Mouse (Mus musculus) left cerebral cortex, postnatal 14 days (tissue): ENCODE measurements around the gene Lime1. TPM values are rescaled to one million over a fixed set of nuclear protein-coding genes. Genes with fewer than 3 reads are reported as not detected.

Experiments
- DNase-seq, 2 experiments: peaks; one replicate each; pipeline ENCODE4 v3.0.0; 2021 to 2022; ENCODE audit warnings: low spot score in 2 of 2, mixed read lengths in 1 of 2
- intact Hi-C: fragments of 180-260 bp; cut with DNase I; formaldehyde crosslinking; loops from one replicate; pipeline ENCODE4 v1.15.1; 2025
- long read RNA-seq, 2 experiments: library from polyadenylated mRNA; stranded (forward); transcript quantifications; one replicate each; pipeline ENCODE4 v2.0.0; 2021
- total RNA-seq, 2 experiments: library from RNA; stranded (reverse); gene quantifications; 2 replicates each; pipeline ENCODE4 v1.2.3; 2021

The Lime1 gene
- 10 to 100 TPM; 31.3 to 35.1 TPM for total RNA-seq
- long read RNA-seq, experiment 1, partial matches to known transcripts: 0 of 4 reads
- long read RNA-seq, experiment 1, other reads (novel, unspliced or antisense): 1 of 4 reads
- long read RNA-seq, experiment 2, partial matches to known transcripts: 0 of 2 reads
- long read RNA-seq, experiment 2, other reads (novel, unspliced or antisense): 1 of 2 reads

DNA sequence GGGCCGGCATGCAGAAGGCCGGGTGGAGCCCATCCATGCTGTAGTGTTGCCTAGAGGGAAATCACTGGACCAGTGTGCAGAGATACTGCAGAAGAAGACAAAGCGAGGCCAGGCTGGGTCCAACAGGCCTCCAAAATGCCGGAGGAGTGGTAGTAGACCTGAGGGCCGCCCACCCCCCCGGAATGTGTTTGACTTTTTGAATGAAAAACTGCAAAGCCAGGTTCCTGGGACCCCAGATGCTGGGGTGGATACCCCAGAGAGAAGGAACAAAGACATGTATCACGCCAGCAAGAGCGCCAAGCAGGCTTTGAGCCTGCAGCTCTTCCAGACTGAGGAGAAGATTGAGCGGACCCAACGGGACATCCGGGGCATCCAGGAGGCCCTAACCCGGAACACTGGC, at the start of gene Lime1:
Lime1 (plus strand) TSS at position 301 of the 400 bp plus-strand sequence.
- no peak for DNase-seq
- intact Hi-C loops: no loop called here

DNA sequence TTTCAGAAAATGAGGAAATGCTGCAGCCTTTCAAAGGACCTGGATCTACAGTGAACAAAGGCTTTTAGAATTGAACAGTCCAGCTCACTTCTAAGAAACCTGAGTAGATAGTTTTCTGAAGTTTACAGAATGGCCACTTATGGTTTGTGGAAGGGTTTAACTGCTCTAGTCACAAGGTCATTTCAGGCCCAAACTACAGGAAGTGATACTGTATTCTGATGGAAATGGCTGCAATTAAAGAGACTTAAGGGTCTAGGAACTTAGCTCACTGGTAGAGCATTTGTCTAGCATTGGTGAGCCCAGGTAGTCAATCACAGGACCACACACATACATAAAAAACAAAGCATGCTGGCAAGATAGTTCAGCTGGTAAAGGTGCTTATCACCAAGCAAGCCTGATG, 47.3 kb upstream of the Lime1 start:
- no peak for DNase-seq
- intact Hi-C loops: no loop called here

DNA sequence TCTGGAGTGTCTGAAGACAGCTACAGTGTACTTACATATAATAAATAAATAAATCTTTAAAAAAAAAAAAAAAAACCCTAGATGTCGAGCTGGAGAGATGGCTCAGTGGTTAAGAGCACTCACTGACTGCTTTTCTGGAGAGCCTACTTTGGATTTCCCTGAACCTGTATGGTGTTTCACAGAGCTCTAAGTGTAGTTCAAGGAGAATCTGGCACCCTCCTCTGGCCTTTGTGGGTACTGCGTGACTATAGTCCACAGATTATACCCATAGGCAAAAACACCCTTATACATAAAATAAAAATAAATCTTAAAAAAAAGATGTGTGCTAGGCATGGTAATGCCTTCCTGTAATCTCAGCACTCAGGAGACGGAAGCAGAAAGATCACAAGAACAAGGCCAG, 45.9 kb upstream of the Lime1 start:
- intact Hi-C loops: loop anchor here (1.0 kb wide), 1 partner anchor 148 kb away; no protein-coding TSS in a partner anchor
- DNase-seq: peak; percentile 83 to 88

DNA sequence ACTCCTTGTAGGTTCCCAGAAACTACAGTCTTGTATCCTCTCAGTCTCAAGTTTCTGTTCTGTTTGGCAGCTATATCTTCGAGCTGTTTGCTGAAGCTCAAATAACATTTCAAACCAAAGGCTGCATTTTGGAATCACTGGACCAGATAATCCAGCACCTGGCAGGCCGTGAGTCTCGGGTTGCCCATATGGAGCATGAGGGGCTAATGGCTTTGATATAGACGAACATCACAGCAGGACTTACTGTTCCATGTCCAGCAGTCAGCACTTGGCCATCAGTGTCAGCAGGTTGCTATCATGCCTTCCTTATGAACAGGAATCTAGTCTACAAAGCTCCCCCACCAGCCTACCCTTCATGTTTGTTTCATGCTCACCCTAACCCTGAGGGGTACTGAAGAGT, 39.5 kb upstream of the Lime1 start:
- intact Hi-C loops: no loop called here
- DNase-seq: no peak

DNA sequence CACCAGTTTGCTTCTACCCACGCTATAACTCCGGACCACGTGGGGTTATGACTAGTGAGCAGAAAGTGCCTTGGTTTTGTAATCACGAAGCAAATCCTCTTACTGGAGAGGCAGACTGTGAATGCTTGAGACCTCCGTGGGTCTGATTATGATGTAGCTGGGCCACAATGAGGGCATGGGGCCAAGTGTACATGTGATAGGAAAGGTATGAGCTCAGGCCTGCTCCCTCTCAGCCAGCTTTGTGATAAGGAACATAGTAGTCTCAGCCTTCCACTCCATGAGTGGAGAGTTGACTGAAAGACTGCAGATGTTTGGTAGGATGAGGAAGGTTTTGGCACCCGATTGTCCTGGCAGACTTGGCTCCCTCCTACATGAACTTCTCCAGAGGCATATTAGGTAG, 37.1 kb upstream of the Lime1 start:
- intact Hi-C loops: no loop called here
- DNase-seq: no peak

DNA sequence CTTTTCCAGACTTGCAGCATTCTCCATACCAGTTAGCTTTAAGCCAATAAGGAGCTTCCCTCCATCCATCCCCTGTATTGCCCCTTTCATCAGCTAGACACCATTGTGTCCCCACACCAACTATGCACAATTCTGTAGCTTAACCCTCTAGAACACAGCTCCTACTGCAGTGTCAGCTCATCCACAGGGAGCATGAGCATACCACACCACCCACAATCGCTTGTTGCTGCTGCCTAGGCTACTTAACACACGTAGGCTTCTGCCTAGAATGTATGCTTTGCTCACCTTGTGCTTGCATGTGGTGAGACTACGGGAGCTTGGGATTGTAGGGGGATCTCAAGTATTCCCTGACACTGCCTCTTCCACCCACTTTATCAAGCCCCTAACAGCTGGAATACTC, 23.1 kb upstream of the Lime1 start:
- no peak for DNase-seq
- intact Hi-C loops: no loop called here

DNA sequence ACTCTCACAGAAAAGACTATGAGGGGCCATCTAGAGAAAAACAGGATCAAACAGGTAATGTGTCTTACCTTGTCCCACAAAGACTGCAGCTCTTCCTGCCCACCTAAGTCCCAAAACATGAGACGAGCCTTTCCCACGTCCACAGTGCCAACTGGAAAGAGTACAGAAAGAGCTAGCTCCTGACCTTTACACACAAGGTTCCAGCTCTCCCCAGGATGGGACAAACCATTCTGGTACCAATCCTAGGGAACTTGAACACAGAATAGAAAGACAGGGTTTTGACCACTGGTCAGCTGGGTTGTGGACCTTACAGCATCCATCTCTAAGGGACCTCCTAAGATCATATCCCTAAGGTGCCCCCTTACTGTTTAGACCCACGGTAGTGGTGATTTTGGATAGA, 15.9 kb upstream of the Lime1 start:
- intact Hi-C loops: loop anchor here (5.0 kb wide), 1 partner anchor 42 kb away; no protein-coding TSS in a partner anchor
- DNase-seq: no peak

DNA sequence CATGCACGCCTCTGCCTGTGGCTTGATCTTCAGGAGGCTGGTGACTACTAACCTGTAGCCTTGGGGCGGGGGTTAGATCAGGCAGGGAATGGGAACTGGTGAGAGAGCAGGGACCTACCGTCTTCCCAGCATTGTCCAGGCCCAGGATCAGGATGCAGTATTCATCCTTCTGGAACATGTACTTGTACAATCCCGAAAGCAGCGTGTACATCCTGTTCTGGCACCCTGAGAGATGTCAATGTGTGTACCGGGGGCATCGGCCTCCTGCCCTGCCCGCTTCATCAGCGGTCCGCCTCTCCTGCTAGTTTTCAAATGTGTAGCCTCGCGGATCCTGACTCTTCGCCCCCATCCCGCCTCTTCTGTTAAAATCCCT, 15.4 kb upstream of the Lime1 start:
- intact Hi-C loops: loop anchor here (5.0 kb wide), 1 partner anchor 42 kb away; no protein-coding TSS in a partner anchor
- DNase-seq: no peak

DNA sequence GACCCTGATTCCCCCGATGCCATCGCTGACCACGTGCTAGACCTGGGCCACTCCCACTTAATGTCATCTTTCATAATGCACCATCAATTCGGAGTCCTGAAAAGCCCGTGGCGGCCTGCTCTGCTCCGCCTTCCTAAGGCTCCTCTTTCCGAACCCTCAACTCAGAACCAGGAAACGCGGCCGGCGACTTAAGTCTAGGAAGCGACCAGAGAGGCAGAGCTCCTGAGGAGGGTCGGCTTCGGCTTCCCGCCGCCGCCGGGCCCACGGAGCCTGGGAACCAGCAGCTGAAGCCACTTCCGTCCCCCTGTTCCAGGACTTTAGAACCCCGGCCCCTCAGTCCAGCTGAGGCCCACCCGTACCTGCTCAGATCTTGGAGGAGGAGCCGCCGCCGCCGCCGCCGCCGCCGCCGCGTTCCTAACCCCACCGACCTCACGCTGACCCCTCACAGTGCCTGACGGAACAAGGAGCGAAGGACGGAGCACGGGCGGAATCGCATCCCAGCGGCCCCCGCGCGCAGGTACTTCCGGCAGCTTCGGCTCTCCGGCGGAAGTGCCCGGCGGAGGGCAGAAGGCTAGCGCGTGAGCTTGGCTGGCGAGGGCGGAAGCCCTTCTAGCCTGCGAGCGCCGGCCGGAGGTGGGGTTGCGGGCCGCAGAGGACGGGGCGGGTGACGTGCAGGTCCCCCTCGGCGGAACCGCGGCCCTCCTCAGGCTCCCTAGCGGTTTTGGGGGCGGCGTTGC, 14.8 kb upstream of the Lime1 start, which contains the start of the genes Zgpat and Arfrp1:
Zgpat (plus strand) TSS at position 69 of the 737 bp plus-strand sequence.
Arfrp1 (minus strand) TSS at position 545 of the 737 bp plus-strand sequence.
- peak; percentile 77 to 89 for DNase-seq
- intact Hi-C loops: loop anchor here (5.0 kb wide), 1 partner anchor 43 kb away; no protein-coding TSS in a partner anchor

DNA sequence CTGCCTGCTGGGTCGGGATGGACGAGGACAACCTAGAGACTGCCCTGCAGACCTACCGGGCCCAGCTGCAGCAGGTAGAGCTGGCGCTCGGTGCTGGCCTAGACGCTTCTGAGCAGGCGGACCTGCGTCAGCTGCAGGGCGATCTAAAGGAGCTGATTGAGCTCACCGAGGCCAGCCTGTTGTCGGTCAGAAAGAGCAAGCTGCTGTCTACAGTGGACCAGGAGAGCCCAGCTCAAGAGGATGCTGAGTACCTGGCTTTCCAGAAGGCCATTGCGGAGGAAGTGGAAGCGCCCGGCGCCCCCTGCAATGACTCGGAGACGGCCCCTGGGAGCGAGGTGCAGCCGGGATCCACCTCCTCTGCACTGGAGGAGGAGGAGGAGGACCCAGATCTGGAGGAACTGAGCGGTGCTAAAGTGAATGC, 14.2 kb upstream of the Lime1 start:
- intact Hi-C loops: no loop called here
- DNase-seq: no peak

DNA sequence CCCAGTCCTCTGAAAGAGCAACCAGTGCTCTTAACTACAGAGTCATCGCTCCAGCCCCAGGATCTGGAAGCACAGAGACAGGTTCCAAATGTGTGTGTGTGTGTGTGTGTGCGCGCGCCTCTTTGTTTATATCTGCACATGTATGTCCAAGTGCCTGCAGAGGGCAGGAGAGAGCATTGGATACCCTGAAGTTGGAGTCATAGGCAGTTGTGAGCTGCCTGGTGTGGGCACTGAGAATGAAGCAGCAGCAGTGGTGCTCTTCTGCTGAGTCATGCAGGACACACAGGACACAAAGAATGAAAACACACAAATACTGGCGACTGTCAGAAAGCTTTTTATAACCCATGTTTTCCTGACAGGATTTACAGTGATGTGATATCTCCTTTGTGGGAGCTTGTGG, 9.9 kb upstream of the Lime1 start:
- intact Hi-C loops: no loop called here
- DNase-seq: no peak

- DNase-seq: peak in 1 of 2 experiments; percentile 57
- intact Hi-C loops: no loop called here
Observed at GRCm38 (mm10) chr2:181375787-181376186, 4.1 kb upstream of the Lime1 start.

DNA sequence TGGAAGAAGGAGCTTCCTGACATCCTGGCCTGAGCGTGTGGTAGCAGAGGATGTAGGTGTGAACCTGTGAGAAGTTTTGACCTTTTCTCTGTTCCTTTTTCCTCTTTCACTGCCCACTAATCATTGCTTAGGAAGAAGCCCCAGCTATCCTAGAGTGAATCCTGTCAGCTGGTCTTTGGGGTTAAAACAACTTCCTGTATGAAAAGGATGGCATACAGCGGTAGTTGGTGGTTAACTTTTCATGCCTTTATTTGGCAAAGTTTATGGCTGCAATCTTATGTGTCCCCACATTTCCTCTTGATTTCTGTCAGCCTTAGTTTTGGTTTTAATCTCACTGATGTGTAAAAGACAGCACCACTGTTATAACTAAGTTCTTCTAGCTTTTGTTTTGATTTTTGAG, 2.6 kb upstream of the Lime1 start:
- no peak for DNase-seq
- intact Hi-C loops: no loop called here

- no peak for DNase-seq
- intact Hi-C loops: no loop called here
Observed at GRCm38 (mm10) chr2:181378701-181379100, 1.2 kb upstream of the Lime1 start.

DNA sequence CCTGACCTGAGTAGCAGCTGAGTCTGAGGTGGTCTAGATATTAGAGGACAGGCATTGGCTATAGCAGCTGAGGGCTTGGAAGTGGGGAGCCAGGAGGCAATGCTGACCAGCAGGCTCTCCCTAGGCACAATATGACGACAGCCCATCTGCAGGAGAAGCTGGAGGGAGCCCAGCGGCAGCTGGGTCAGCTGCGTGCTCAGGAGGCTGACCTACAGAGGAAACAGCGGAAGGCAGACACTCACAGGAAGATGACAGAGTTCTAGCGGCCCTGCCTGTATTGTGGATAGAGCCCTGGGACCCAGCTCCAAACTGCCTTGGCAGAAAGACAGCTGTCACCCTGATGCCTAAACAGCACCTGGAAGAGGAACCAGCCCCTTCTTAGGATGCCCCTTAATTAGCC, 373 bp downstream of the Lime1 start:
- DNase-seq: no peak
- intact Hi-C loops: no loop called here

DNA sequence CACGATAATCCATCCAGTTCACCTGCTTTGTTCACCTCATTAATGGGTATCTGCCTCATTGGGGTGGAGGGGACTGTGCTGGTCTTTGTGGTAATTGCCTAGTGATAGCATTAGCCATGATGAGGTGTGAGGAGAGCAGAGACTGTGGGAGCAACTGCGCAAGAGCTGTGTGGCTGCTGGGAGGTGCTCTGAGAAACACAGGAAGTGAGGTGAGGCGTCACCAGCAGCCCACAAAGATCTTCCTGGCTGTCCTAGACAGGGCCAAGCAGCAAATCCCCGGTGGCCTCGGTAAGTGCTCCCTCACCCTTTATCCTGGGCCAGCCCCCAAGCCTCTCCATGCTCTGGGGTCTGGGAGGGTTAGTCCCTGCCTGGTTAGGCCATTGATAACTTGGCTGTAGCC, 1.2 kb downstream of the Lime1 start:
- intact Hi-C loops: no loop called here
- DNase-seq: no peak

GRCm38 (mm10) chr2:181381631-181382306, 1.9 kb downstream of the Lime1 start:
- DNase-seq: no peak
- intact Hi-C loops: no loop called here

DNA sequence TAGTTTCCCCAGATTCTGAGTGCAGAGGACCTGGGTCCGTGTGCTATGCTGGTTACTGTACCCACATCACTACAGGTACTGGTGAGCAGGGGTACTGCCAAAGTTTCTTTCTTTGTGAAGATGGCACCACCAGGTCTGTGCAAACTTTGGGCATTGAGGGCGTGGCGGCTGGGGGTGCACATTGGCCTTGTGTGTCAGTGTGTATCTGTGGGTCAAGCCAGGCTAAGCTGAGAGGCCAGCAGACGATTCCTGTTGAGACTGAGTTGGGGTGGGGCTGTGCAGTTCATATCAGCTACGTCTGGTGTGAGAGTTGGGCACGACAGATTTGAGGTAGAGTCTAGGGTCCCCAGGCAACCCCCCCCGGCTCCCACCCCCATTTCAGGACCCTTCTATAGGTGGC, 4.6 kb downstream of the Lime1 start:
- no peak for DNase-seq
- intact Hi-C loops: no loop called here

DNA sequence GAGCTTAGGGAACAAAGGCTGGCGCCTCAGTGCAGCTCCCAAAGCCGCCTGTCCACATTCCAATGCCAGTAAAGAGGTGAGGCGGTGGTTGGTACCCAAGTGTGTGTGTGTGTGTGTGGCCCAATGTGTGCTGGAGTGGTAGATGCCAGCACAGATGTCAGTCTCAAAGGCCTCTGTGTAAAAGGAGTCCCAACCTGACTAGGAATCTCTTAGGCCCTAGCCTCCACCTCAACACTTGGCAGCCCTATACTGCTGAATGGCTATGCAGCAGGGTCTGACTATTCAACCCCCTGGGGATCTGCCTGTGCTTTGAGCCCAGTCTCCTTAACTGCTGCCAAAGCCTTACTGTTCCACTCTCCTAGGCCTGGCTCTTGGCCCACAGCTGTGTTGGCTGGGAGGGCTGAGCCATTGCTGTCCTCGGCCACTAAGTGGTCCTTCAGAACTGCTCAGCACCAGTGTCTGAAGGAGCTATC, 5.1 kb downstream of the Lime1 start:
- intact Hi-C loops: no loop called here
- DNase-seq: peak in 1 of 2 experiments; percentile 40

GRCm38 (mm10) chr2:181385885-181386284, 6.0 kb downstream of the Lime1 start:
- DNase-seq: peak; percentile 59 to 71
- intact Hi-C loops: no loop called here
